Mouse (Mus musculus) hindbrain, embryonic 11.5 days (tissue): ENCODE data around the gene Il31ra. TPM values are rescaled to one million over a fixed set of nuclear protein-coding genes. Genes with fewer than 3 reads are reported as not detected.
"Not testable (repeated sequence)": the region's sequence is repeated elsewhere in the genome, so short reads cannot be mapped to it uniquely, and the experiment has no call there.

Source experiments
- ATAC-seq: fragments of 200-750 bp; cut with Nextera tagmentation; 2 replicates; pipeline ENCODE4 v1.8.0; 2017; ENCODE audit warnings: mild to moderate bottlenecking, moderate TSS enrichment, moderate library complexity; ENCODE audit not compliant: low FRiP score
- DNase-seq: peaks from one replicate; pipeline ENCODE4 v3.0.0-alpha.2; 2015; ENCODE audit warnings: low spot score
- H3K27ac ChIP-seq: fragments of 300-500 bp; sonication (generic); 2 replicates; pipeline ENCODE4 v1.5.1; 2014; ENCODE audit warnings: mild to moderate bottlenecking, low read depth, low read length
- H3K27me3 ChIP-seq: fragments of 300-500 bp; sonication (generic); 2 replicates; pipeline ENCODE4 v1.6.1; 2014; ENCODE audit warnings: mild to moderate bottlenecking, low read length, moderate library complexity, mixed read lengths; ENCODE audit not compliant: control insufficient read depth, insufficient read depth
- H3K36me3 ChIP-seq: fragments of 300-500 bp; sonication (generic); 2 replicates; pipeline ENCODE4 v1.6.1; 2014; ENCODE audit warnings: mild to moderate bottlenecking, low read length, moderate library complexity, mixed read lengths; ENCODE audit not compliant: control insufficient read depth, insufficient read depth
- H3K4me1 ChIP-seq: fragments of 300-500 bp; sonication (generic); replicated peaks from 2 replicates; pipeline ENCODE4 v1.6.1; 2014; ENCODE audit warnings: low read length, mixed read lengths; ENCODE audit not compliant: control insufficient read depth, insufficient read depth
- H3K4me2 ChIP-seq: fragments of 300-500 bp; sonication (generic); replicated peaks from 2 replicates; pipeline ENCODE4 v1.6.1; 2014; ENCODE audit warnings: mild to moderate bottlenecking, low read depth, low read length
- H3K4me3 ChIP-seq: fragments of 300-500 bp; sonication (generic); 2 replicates; pipeline ENCODE4 v1.5.1; 2014; ENCODE audit warnings: low read depth, low read length
- H3K9ac ChIP-seq: fragments of 300-500 bp; sonication (generic); 2 replicates; pipeline ENCODE4 v1.6.1; 2014; ENCODE audit warnings: low read depth, low read length
- H3K9me3 ChIP-seq: fragments of 300-500 bp; sonication (generic); 2 replicates; pipeline ENCODE4 v1.6.1; 2016; ENCODE audit warnings: low read length; ENCODE audit not compliant: control insufficient read depth
- WGBS: fragments of 180-500 bp; shearing (Covaris S2); extraction: QIAGEN DNeasy Blood & Tissue Kit; methylation state at CpG from one replicate; pipeline ENCODE4 v1.1.7; 2014; 5-methylcytosine and 5-hydroxymethylcytosine counted together
- polyA plus RNA-seq: library from polyadenylated mRNA; unstranded; fragments of >200 nt; fragmentation: Nextera tagmentation; extraction: Ambion mirVana; gene quantifications from 2 replicates; pipeline ENCODE4 v1.2.1, GENCODE M21; 2014

Il31ra gene
- polyA plus RNA-seq, 1 experiment from 2014 or later, result not detected

GRCm38 (mm10) chr13:112580590-112581320 lies 13.4 kb downstream of the Il31ra start:
- Histone ChIP-seq H3K27me3 (no peaks in the 10 kb centered on the region), H3K4me1 (no peaks in the 10 kb centered on the region), H3K9ac (no peak overlapping the region), H3K36me3 (no peaks in the 10 kb centered on the region), H3K27ac (no peak overlapping the region), H3K9me3 (no peaks in the 10 kb centered on the region), H3K4me2 (no peak overlapping the region), H3K4me3 (no peak overlapping the region)
- DNase-seq (no peak), ATAC-seq (no peak)
- WGBS, result 66% methylated on average over 11 of the region's 11 CpGs

GRCm38 (mm10) chr13:112578041-112578440 lies 16.1 kb downstream of the Il31ra start:
- H3K4me1 ChIP-seq, H3K4me3 ChIP-seq, H3K27ac ChIP-seq, H3K9ac ChIP-seq, H3K36me3 ChIP-seq, H3K27me3 ChIP-seq, DNase-seq, H3K4me2 ChIP-seq, ATAC-seq, H3K9me3 ChIP-seq: not testable (repeated sequence)
- WGBS, result 78% methylated on average over 11 of the region's 11 CpGs

- Histone ChIP-seq H3K36me3 (no peaks in the 10 kb centered on the region), H3K4me1 (no peaks in the 10 kb centered on the region), H3K27ac (no peak overlapping the region), H3K27me3 (no peaks in the 10 kb centered on the region), H3K9me3 (no peaks in the 10 kb centered on the region), H3K4me2 (no peak overlapping the region), H3K4me3 (no peak overlapping the region), H3K9ac (no peak overlapping the region)
- ATAC-seq, result no peak
- DNase-seq, result no peak
These were observed 20.4 kb downstream of the Il31ra start for GRCm38 (mm10) chr13:112573800-112574199.

- no peak for ATAC-seq
- Histone ChIP-seq H3K27ac (no peak overlapping the region), H3K36me3 (no peaks in the 10 kb centered on the region), H3K4me3 (no peak overlapping the region), H3K4me2 (no peak overlapping the region), H3K4me1 (no peaks in the 10 kb centered on the region), H3K9me3 (no peaks in the 10 kb centered on the region), H3K9ac (no peak overlapping the region), H3K27me3 (no peaks in the 10 kb centered on the region)
- WGBS, result 66% methylated on average over 5 of the region's 5 CpGs
- DNase-seq, result no peak
These were observed 23.4 kb downstream of the Il31ra start for GRCm38 (mm10) chr13:112570768-112571167.

- DNase-seq, result no peak
- 49% methylated on average over 4 of the region's 4 CpGs for WGBS
- Histone ChIP-seq H3K9me3 (no peaks in the 10 kb centered on the region), H3K4me2 (no peak overlapping the region), H3K4me3 (no peak overlapping the region), H3K27ac (no peak overlapping the region), H3K36me3 (no peaks in the 10 kb centered on the region), H3K27me3 (no peaks in the 10 kb centered on the region), H3K9ac (no peak overlapping the region), H3K4me1 (no peaks in the 10 kb centered on the region)
- no peak for ATAC-seq
These were observed 24.6 kb downstream of the Il31ra start for GRCm38 (mm10) chr13:112569606-112570005.

- Histone ChIP-seq H3K4me2 (no peak overlapping the region), H3K9me3 (no peaks in the 10 kb centered on the region), H3K9ac (no peak overlapping the region), H3K36me3 (no peaks in the 10 kb centered on the region), H3K27ac (no peak overlapping the region), H3K27me3 (no peaks in the 10 kb centered on the region), H3K4me1 (no peaks in the 10 kb centered on the region), H3K4me3 (no peak overlapping the region)
- ATAC-seq (no peak), DNase-seq (no peak)
- 87% methylated on average over 6 of the region's 6 CpGs for WGBS
These were observed 33.5 kb downstream of the Il31ra start for GRCm38 (mm10) chr13:112560554-112561138.

- Histone ChIP-seq H3K9ac (no peak overlapping the region), H3K4me1 (no peaks in the 10 kb centered on the region), H3K27ac (no peak overlapping the region), H3K4me2 (no peak overlapping the region), H3K9me3 (no peaks in the 10 kb centered on the region), H3K27me3 (no peaks in the 10 kb centered on the region), H3K4me3 (no peak overlapping the region), H3K36me3 (no peaks in the 10 kb centered on the region)
- DNase-seq (no peak), ATAC-seq (no peak)
- WGBS, result 70% methylated on average over 2 of the region's 2 CpGs
These were observed 37.7 kb downstream of the Il31ra start for GRCm38 (mm10) chr13:112556501-112556900.

GRCm38 (mm10) chr13:112553304-112553703 lies 40.9 kb downstream of the Il31ra start:
- Histone ChIP-seq H3K4me3 (no peak overlapping the region), H3K9me3 (no peaks in the 10 kb centered on the region), H3K36me3 (no peaks in the 10 kb centered on the region), H3K4me2 (no peak overlapping the region), H3K4me1 (no peaks in the 10 kb centered on the region), H3K9ac (no peak overlapping the region), H3K27me3 (no peaks in the 10 kb centered on the region), H3K27ac (no peak overlapping the region)
- ATAC-seq (no peak), DNase-seq (no peak)
- 93% methylated on average over 5 of the region's 5 CpGs for WGBS
